Mouse (Mus musculus): Measurements from ENCODE around the gene Dpp6. TPM values are rescaled to one million over a fixed set of nuclear protein-coding genes. Genes with fewer than 3 reads are reported as not detected.

Dpp6 gene
- polyA plus RNA-seq, 1 experiment, result not detected

- no peak overlapping the region for H3K27ac ChIP-seq (ENCODE audit: control insufficient read depth, insufficient read depth, low read depth, low read length, poor library complexity)
- no peak overlapping the region for H3K4me3 ChIP-seq (replicated peaks; ENCODE audit: control insufficient read depth, low read depth, low read length)
- no peaks in the 10 kb centered on the region for H3K4me1 ChIP-seq (ENCODE audit: control insufficient read depth, insufficient read depth, low read length)
- TF ChIP-seq POLR2A (IDR thresholded peaks at IDR 0.05; ENCODE audit: borderline replicate concordance, control insufficient read depth, low read depth, low read length) (no peak), CTCF (IDR thresholded peaks at IDR 0.05; ENCODE audit: control insufficient read depth, insufficient read depth, low read length) (no peak)
- WGBS, result 75% methylated on average over 11 of the region's 11 CpGs
These were observed 868.2 kb downstream of the Dpp6 start for GRCm38 (mm10) chr5:27685162-27685561.

- WGBS, result 65% methylated on average over 3 of the region's 3 CpGs
- TF ChIP-seq POLR2A (IDR thresholded peaks at IDR 0.05; ENCODE audit: borderline replicate concordance, control insufficient read depth, low read depth, low read length), result no peak
- no peak for TF ChIP-seq CTCF (IDR thresholded peaks at IDR 0.05; ENCODE audit: control insufficient read depth, insufficient read depth, low read length)
- Histone ChIP-seq H3K4me3 (replicated peaks; ENCODE audit: control insufficient read depth, low read depth, low read length) (no peak overlapping the region), H3K4me1 (ENCODE audit: control insufficient read depth, insufficient read depth, low read length) (no peaks in the 10 kb centered on the region), H3K27ac (ENCODE audit: control insufficient read depth, insufficient read depth, low read depth, low read length, poor library complexity) (no peak overlapping the region)
These were observed 868.9 kb downstream of the Dpp6 start for GRCm38 (mm10) chr5:27685923-27686322.

- WGBS, result 85% methylated on average over 2 of the region's 2 CpGs
- Histone ChIP-seq H3K4me1 (ENCODE audit: control insufficient read depth, insufficient read depth, low read length) (no peaks in the 10 kb centered on the region), H3K4me3 (replicated peaks; ENCODE audit: control insufficient read depth, low read depth, low read length) (no peak overlapping the region), H3K27ac (ENCODE audit: control insufficient read depth, insufficient read depth, low read depth, low read length, poor library complexity) (no peak overlapping the region)
- TF ChIP-seq POLR2A (IDR thresholded peaks at IDR 0.05; ENCODE audit: borderline replicate concordance, control insufficient read depth, low read depth, low read length) (no peak), CTCF (IDR thresholded peaks at IDR 0.05; ENCODE audit: control insufficient read depth, insufficient read depth, low read length) (no peak)
These were observed 870.3 kb downstream of the Dpp6 start for GRCm38 (mm10) chr5:27687311-27687710.

GRCm38 (mm10) chr5:27702482-27702881 lies 885.5 kb downstream of the Dpp6 start:
- WGBS, result 80% methylated on average over 6 of the region's 6 CpGs
- Histone ChIP-seq H3K4me3 (replicated peaks; ENCODE audit: control insufficient read depth, low read depth, low read length) (no peak overlapping the region), H3K4me1 (ENCODE audit: control insufficient read depth, insufficient read depth, low read length) (no peaks in the 10 kb centered on the region; the same call in 1 of the 2 replicates), H3K27ac (ENCODE audit: control insufficient read depth, insufficient read depth, low read depth, low read length, poor library complexity) (no peak overlapping the region)
- no peak for TF ChIP-seq CTCF (IDR thresholded peaks at IDR 0.05; ENCODE audit: control insufficient read depth, insufficient read depth, low read length)
- no peak for TF ChIP-seq POLR2A (IDR thresholded peaks at IDR 0.05; ENCODE audit: borderline replicate concordance, control insufficient read depth, low read depth, low read length)

GRCm38 (mm10) chr5:27705020-27705419 lies 888.0 kb downstream of the Dpp6 start:
- H3K4me1 ChIP-seq (ENCODE audit: control insufficient read depth, insufficient read depth, low read length), result no peaks in the 10 kb centered on the region; the same call in 1 of the 2 replicates
- TF ChIP-seq POLR2A (IDR thresholded peaks at IDR 0.05; ENCODE audit: borderline replicate concordance, control insufficient read depth, low read depth, low read length) (no peak), CTCF (IDR thresholded peaks at IDR 0.05; ENCODE audit: control insufficient read depth, insufficient read depth, low read length) (no peak)
- no peak overlapping the region for H3K27ac ChIP-seq (ENCODE audit: control insufficient read depth, insufficient read depth, low read depth, low read length, poor library complexity)
- no peak overlapping the region for H3K4me3 ChIP-seq (replicated peaks; ENCODE audit: control insufficient read depth, low read depth, low read length)

GRCm38 (mm10) chr5:27706551-27706950 lies 889.5 kb downstream of the Dpp6 start:
- WGBS, result 68% methylated on average over 6 of the region's 6 CpGs
- no peak overlapping the region for H3K27ac ChIP-seq (ENCODE audit: control insufficient read depth, insufficient read depth, low read depth, low read length, poor library complexity)
- H3K4me1 ChIP-seq (ENCODE audit: control insufficient read depth, insufficient read depth, low read length), result no peaks in the 10 kb centered on the region; the same call in 1 of the 2 replicates
- TF ChIP-seq CTCF (IDR thresholded peaks at IDR 0.05; ENCODE audit: control insufficient read depth, insufficient read depth, low read length), result no peak
- no peak for TF ChIP-seq POLR2A (IDR thresholded peaks at IDR 0.05; ENCODE audit: borderline replicate concordance, control insufficient read depth, low read depth, low read length)
- H3K4me3 ChIP-seq (replicated peaks; ENCODE audit: control insufficient read depth, low read depth, low read length), result no peak overlapping the region

GRCm38 (mm10) chr5:27707283-27707682 lies 890.3 kb downstream of the Dpp6 start:
- Histone ChIP-seq H3K4me3 (replicated peaks; ENCODE audit: control insufficient read depth, low read depth, low read length) (no peak overlapping the region), H3K27ac (ENCODE audit: control insufficient read depth, insufficient read depth, low read depth, low read length, poor library complexity) (peak overlapping the region; percentile 26), H3K4me1 (ENCODE audit: control insufficient read depth, insufficient read depth, low read length) (no peaks in the 10 kb centered on the region; the same call in 1 of the 2 replicates)
- TF ChIP-seq CTCF (IDR thresholded peaks at IDR 0.05; ENCODE audit: control insufficient read depth, insufficient read depth, low read length) (no peak), POLR2A (IDR thresholded peaks at IDR 0.05; ENCODE audit: borderline replicate concordance, control insufficient read depth, low read depth, low read length) (no peak)

- TF ChIP-seq POLR2A (IDR thresholded peaks at IDR 0.05; ENCODE audit: borderline replicate concordance, control insufficient read depth, low read depth, low read length) (no peak), CTCF (IDR thresholded peaks at IDR 0.05; ENCODE audit: control insufficient read depth, insufficient read depth, low read length) (no peak)
- Histone ChIP-seq H3K4me1 (ENCODE audit: control insufficient read depth, insufficient read depth, low read length) (no peaks in the 10 kb centered on the region; the same call in 1 of the 2 replicates), H3K27ac (ENCODE audit: control insufficient read depth, insufficient read depth, low read depth, low read length, poor library complexity) (no peak overlapping the region; the same call in 1 of the 2 replicates), H3K4me3 (replicated peaks; ENCODE audit: control insufficient read depth, low read depth, low read length) (no peak overlapping the region)
- WGBS, result 9% methylated on average over 6 of the region's 6 CpGs
These were observed 891.2 kb downstream of the Dpp6 start for GRCm38 (mm10) chr5:27708209-27708608.

Measured in bone marrow, adult 2 months (tissue).